Mouse (Mus musculus) MEL (cell line): ENCODE measurements around the gene Cul3.

Source experiments
- E2F4 ChIP-seq: IDR thresholded peaks from 2 replicates; pipeline ENCODE4 v1.6.1; 2011; ENCODE audit warnings: low read depth, low read length, improper control_type of control experiment, borderline replicate concordance
- MAFK ChIP-seq: IDR thresholded peaks from 2 replicates; pipeline ENCODE4 v1.6.1; 2011; ENCODE audit warnings: low read depth, mild to moderate bottlenecking, low read length, improper control_type of control experiment, borderline replicate concordance
- MAX ChIP-seq: IDR thresholded peaks from 2 replicates; pipeline ENCODE4 v1.6.1; 2011; ENCODE audit warnings: low read length, improper control_type of control experiment
- POLR2AphosphoS2 ChIP-seq: IDR thresholded peaks from 2 replicates; pipeline ENCODE4 v1.6.1; 2011; ENCODE audit warnings: low read length, improper control_type of control experiment
- USF2 ChIP-seq, 2 experiments: IDR thresholded peaks; 2 replicates each; pipeline ENCODE4 v1.6.1; 2011 to 2012; ENCODE audit warnings: improper control_type of control experiment in 2 of 2, low read length in 2 of 2, borderline replicate concordance in 1 of 2, inconsistent platforms in 1 of 2, low read depth in 1 of 2, mild to moderate bottlenecking in 1 of 2; ENCODE audit not compliant: insufficient read depth in 1 of 2

DNA sequence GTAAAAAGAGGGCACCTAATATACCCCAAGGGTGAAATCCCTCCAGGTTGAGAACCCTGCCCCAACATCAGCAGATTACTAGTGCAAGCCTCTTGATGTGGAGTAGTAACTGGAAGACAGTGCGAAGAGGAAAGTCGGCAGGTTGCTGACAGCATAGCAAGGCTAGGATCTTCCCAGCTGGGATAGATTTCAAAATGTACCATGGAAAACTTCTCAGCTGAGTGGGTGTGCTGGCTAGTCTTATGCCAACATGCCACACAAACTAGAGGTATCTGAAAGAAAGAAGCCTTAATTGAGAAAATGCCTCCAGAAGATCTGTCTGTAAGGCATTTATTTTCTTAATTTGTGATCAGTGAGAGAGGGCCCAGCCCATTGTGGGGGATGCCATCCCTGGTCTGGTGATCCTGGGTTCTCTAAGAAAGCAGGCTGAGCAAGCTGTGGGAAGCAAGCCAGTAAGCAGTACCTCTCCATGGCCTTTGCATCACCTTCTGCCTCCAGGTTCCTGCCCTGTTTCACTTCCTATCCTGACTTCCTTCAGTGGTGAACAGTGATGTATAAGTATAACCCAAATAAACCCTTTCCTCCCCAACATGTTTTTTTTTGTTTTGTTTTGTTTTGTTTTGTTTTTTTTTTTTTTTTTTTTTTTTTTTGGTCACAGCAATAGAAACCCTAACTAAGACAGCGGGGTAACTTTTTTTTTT, 31.1 kb upstream of the Cul3 start:
- TF ChIP-seq USF2 (IDR thresholded peaks at IDR 0.05; ENCODE audit: borderline replicate concordance in 1 of 2, insufficient read depth in 1 of 2, low read depth in 1 of 2, low read length in 2 of 2): no peak
- TF ChIP-seq MAX: no peak
- TF ChIP-seq MAFK: no peak
- TF ChIP-seq E2F4: no peak
- TF ChIP-seq POLR2AphosphoS2: no peak
